Mouse (Mus musculus) limb, embryonic 12.5 days (tissue): Measurements from ENCODE around the gene Lipf. TPM values are rescaled to one million over a fixed set of nuclear protein-coding genes. Genes with fewer than 3 reads are reported as not detected.

Source experiments
- ATAC-seq: fragments of 200-750 bp; cut with Nextera tagmentation; 2 replicates; pipeline ENCODE4 v1.8.0; 2017; ENCODE audit warnings: low read depth, moderate TSS enrichment; ENCODE audit not compliant: insufficient number of reproducible peaks, insufficient read depth, low FRiP score, low TSS enrichment
- H3K27ac ChIP-seq: fragments of 300-500 bp; sonication (generic); 2 replicates; pipeline ENCODE4 v1.5.1; 2016; ENCODE audit warnings: mild to moderate bottlenecking, moderate library complexity
- H3K27me3 ChIP-seq: fragments of 300-500 bp; sonication (generic); 2 replicates; pipeline ENCODE4 v1.6.1; 2016; ENCODE audit warnings: mild to moderate bottlenecking, moderate library complexity
- H3K36me3 ChIP-seq: fragments of 300-500 bp; sonication (generic); 2 replicates; pipeline ENCODE4 v1.6.1; 2016; ENCODE audit warnings: mild to moderate bottlenecking, moderate library complexity
- H3K4me1 ChIP-seq: fragments of 300-500 bp; sonication (generic); replicated peaks from 2 replicates; pipeline ENCODE4 v1.6.1; 2016
- H3K4me2 ChIP-seq: fragments of 300-500 bp; sonication (generic); 2 replicates; pipeline ENCODE4 v1.6.1; 2016; ENCODE audit warnings: mild to moderate bottlenecking, moderate library complexity
- H3K4me3 ChIP-seq: fragments of 300-500 bp; sonication (generic); replicated peaks from 2 replicates; pipeline ENCODE4 v1.5.1; 2016; ENCODE audit warnings: mild to moderate bottlenecking
- H3K9ac ChIP-seq: fragments of 300-500 bp; sonication (generic); replicated peaks from 2 replicates; pipeline ENCODE4 v1.6.1; 2016; ENCODE audit warnings: mild to moderate bottlenecking, moderate library complexity
- H3K9me3 ChIP-seq: fragments of 300-500 bp; sonication (generic); 2 replicates; pipeline ENCODE4 v1.6.1; 2016; ENCODE audit warnings: mild to moderate bottlenecking, moderate library complexity
- WGBS: fragments of 180-500 bp; shearing (Covaris S2); methylation state at CpG from one replicate; pipeline ENCODE4 v1.1.7; 2016; 5-methylcytosine and 5-hydroxymethylcytosine counted together
- polyA plus RNA-seq: library from polyadenylated mRNA; unstranded; fragments of >200 nt; fragmentation: Nextera tagmentation; extraction: Ambion mirVana; gene quantifications from 2 replicates; pipeline ENCODE4 v1.2.1, GENCODE M21; 2016

Gene Lipf
- not detected in 2 replicates for polyA plus RNA-seq

- no peak within 1 kb of the TSS for H3K4me3 ChIP-seq
- H3K27me3 ChIP-seq, result no peaks in the 10 kb centered on the region
- no peak within 1 kb of the TSS for H3K9ac ChIP-seq
- no peak within 1 kb of the TSS for H3K27ac ChIP-seq
- H3K36me3 ChIP-seq, result no peaks in the 10 kb centered on the region
- ATAC-seq, result no peak
- H3K4me1 ChIP-seq, result no peaks in the 10 kb centered on the region
- H3K4me2 ChIP-seq, result no peak within 1 kb of the TSS
- H3K9me3 ChIP-seq, result no peaks in the 10 kb centered on the region
These were observed at the start of gene Lipf for GRCm38 (mm10) chr19:33960887-33961286. TSS of gene Lipf (plus strand) at chr19:33961187.

- H3K27ac ChIP-seq, result no peak overlapping the region
- no peaks in the 10 kb centered on the region for H3K36me3 ChIP-seq
- no peaks in the 10 kb centered on the region for H3K27me3 ChIP-seq
- no peaks in the 10 kb centered on the region for H3K4me1 ChIP-seq
- H3K4me2 ChIP-seq, result no peak overlapping the region
- H3K9me3 ChIP-seq, result no peaks in the 10 kb centered on the region
- ATAC-seq, result no peak
- no peak overlapping the region for H3K9ac ChIP-seq
- H3K4me3 ChIP-seq, result no peak overlapping the region
These were observed 36.9 kb upstream of the Lipf start for GRCm38 (mm10) chr19:33924099-33924498.

- H3K27ac ChIP-seq, result no peak overlapping the region
- H3K4me2 ChIP-seq, result no peak overlapping the region
- no peak overlapping the region for H3K4me3 ChIP-seq
- no peaks in the 10 kb centered on the region for H3K9me3 ChIP-seq
- H3K36me3 ChIP-seq, result no peaks in the 10 kb centered on the region
- no peak overlapping the region for H3K9ac ChIP-seq
- no peaks in the 10 kb centered on the region for H3K27me3 ChIP-seq
- no peaks in the 10 kb centered on the region for H3K4me1 ChIP-seq
- no peak for ATAC-seq
- WGBS, result 52% methylated on average over 3 of the region's 3 CpGs
These were observed 18.0 kb downstream of the Lipf start for GRCm38 (mm10) chr19:33979007-33979406.

GRCm38 (mm10) chr19:33983043-33983442, 22.1 kb downstream of the Lipf start:
- H3K4me3 ChIP-seq, result no peak overlapping the region
- no peaks in the 10 kb centered on the region for H3K9me3 ChIP-seq
- H3K9ac ChIP-seq, result no peak overlapping the region
- H3K27ac ChIP-seq, result no peak overlapping the region
- WGBS, result 37% methylated on average over 3 of the region's 3 CpGs
- H3K4me2 ChIP-seq, result no peak overlapping the region
- H3K4me1 ChIP-seq, result no peaks in the 10 kb centered on the region
- no peaks in the 10 kb centered on the region for H3K36me3 ChIP-seq
- no peaks in the 10 kb centered on the region for H3K27me3 ChIP-seq
- ATAC-seq, result no peak

- 84% methylated on average over 6 of the region's 6 CpGs for WGBS
- no peak within 1 kb of the TSS for H3K27ac ChIP-seq
- no peaks in the 10 kb centered on the region for H3K9me3 ChIP-seq
- ATAC-seq, result no peak
- no peaks in the 10 kb centered on the region for H3K4me1 ChIP-seq
- H3K9ac ChIP-seq, result no peak within 1 kb of the TSS
- no peak within 1 kb of the TSS for H3K4me3 ChIP-seq
- H3K4me2 ChIP-seq, result no peak within 1 kb of the TSS
- H3K27me3 ChIP-seq, result no peaks in the 10 kb centered on the region
- no peaks in the 10 kb centered on the region for H3K36me3 ChIP-seq
These were observed 47.0 kb downstream of the Lipf start, which contains the start of gene Lipk for GRCm38 (mm10) chr19:34008002-34008401. TSS of gene Lipk (plus strand) at chr19:34008290.

GRCm38 (mm10) chr19:34021440-34022172, 60.6 kb downstream of the Lipf start:
- Histone ChIP-seq H3K27me3 (no peaks in the 10 kb centered on the region), H3K9me3 (no peaks in the 10 kb centered on the region), H3K9ac (no peak overlapping the region), H3K27ac (no peak overlapping the region), H3K36me3 (no peaks in the 10 kb centered on the region), H3K4me1 (no peaks in the 10 kb centered on the region), H3K4me2 (no peak overlapping the region), H3K4me3 (no peak overlapping the region)
- WGBS, result 83% methylated on average over 11 of the region's 11 CpGs
- ATAC-seq, result no peak

- H3K4me2 ChIP-seq, result no peak overlapping the region
- no peak overlapping the region for H3K4me3 ChIP-seq
- no peaks in the 10 kb centered on the region for H3K4me1 ChIP-seq
- no peak overlapping the region for H3K9ac ChIP-seq
- WGBS, result 47% methylated on average over 3 of the region's 3 CpGs
- H3K36me3 ChIP-seq, result no peaks in the 10 kb centered on the region
- H3K9me3 ChIP-seq, result no peaks in the 10 kb centered on the region
- H3K27ac ChIP-seq, result no peak overlapping the region
- no peak for ATAC-seq
- no peaks in the 10 kb centered on the region for H3K27me3 ChIP-seq
These were observed 61.8 kb downstream of the Lipf start for GRCm38 (mm10) chr19:34022759-34023158.

Other genes with a start within 250 kb of the Lipf start
- 0.14 TPM in 2 replicates for gene Lipo2, start 209.8 kb upstream of the Lipf start, polyA plus RNA-seq
- 7.7 TPM in 2 replicates for gene Lipo3, start 199.2 kb upstream of the Lipf start, polyA plus RNA-seq
- gene Lipo1, start 173.7 kb upstream of the Lipf start, polyA plus RNA-seq, result not detected in 2 replicates
- not detected in 2 replicates for gene Lipk, start 47.1 kb downstream of the Lipf start, polyA plus RNA-seq
- not detected in 2 replicates for gene Lipn, start 106.2 kb downstream of the Lipf start, polyA plus RNA-seq
- 0.12 and 0.23 TPM in 2 replicates for gene Lipm, start 139.7 kb downstream of the Lipf start, polyA plus RNA-seq
- gene Ankrd22, start 204.9 kb downstream of the Lipf start, polyA plus RNA-seq, result 0.26 TPM in 1 of 2 replicates, not detected in the other
- gene Stambpl1, start 231.0 kb downstream of the Lipf start, polyA plus RNA-seq, result 10.8 and 11.3 TPM in 2 replicates